Mouse (Mus musculus): ENCODE data around the gene Zbtb49. TPM values are rescaled to one million over a fixed set of nuclear protein-coding genes. Genes with fewer than 3 reads are reported as not detected.

Gene Zbtb49
- polyA plus RNA-seq, 1 experiment from 2014 or later, result 9.2 TPM

- no peak for DNase-seq (ENCODE audit: low spot score)
- no peak overlapping the region for H3K27ac ChIP-seq (ENCODE audit: low read depth, low read length)
Measured at GRCm38 (mm10) chr5:38174256-38174912, 45.9 kb downstream of the Zbtb49 start.

GRCm38 (mm10) chr5:38173766-38174165, 46.5 kb downstream of the Zbtb49 start:
- DNase-seq (ENCODE audit: low spot score) (no peak), ATAC-seq (replicated peaks; ENCODE audit: low FRiP score) (no peak)
- Histone ChIP-seq H3K27ac (ENCODE audit: low read depth, low read length) (no peak overlapping the region), H3K36me3 (ENCODE audit: control insufficient read depth, insufficient read depth, low read length) (no peaks in the 10 kb centered on the region), H3K27me3 (replicated peaks; ENCODE audit: control insufficient read depth, insufficient read depth, low read length) (no peaks in the 10 kb centered on the region), H3K9ac (ENCODE audit: low read depth, low read length) (no peak overlapping the region), H3K4me2 (no peak overlapping the region), H3K4me3 (ENCODE audit: low read depth, low read length) (no peak overlapping the region), H3K4me1 (replicated peaks; ENCODE audit: control insufficient read depth, insufficient read depth, low read length) (no peaks in the 10 kb centered on the region), H3K9me3 (ENCODE audit: control insufficient read depth, low read length) (peaks cover 3% of the 10 kb centered on the region; the same call in 1 of the 2 replicates)
- WGBS, result 34% methylated on average over 5 of the region's 5 CpGs

More at GRCm38 (mm10) chr5:38174256-38174912, 45.9 kb downstream of the Zbtb49 start:
- WGBS, result 80% methylated on average over 16 of the region's 16 CpGs
- H3K4me3 ChIP-seq (ENCODE audit: low read depth, low read length), result no peak overlapping the region
- no peak overlapping the region for H3K4me2 ChIP-seq
- H3K4me1 ChIP-seq (replicated peaks; ENCODE audit: control insufficient read depth, insufficient read depth, low read length), result no peaks in the 10 kb centered on the region
- no peaks in the 10 kb centered on the region for H3K36me3 ChIP-seq (ENCODE audit: control insufficient read depth, insufficient read depth, low read length)
- peaks cover 3% of the 10 kb centered on the region; the same call in 1 of the 2 replicates for H3K9me3 ChIP-seq (ENCODE audit: control insufficient read depth, low read length)
- H3K9ac ChIP-seq (ENCODE audit: low read depth, low read length), result no peak overlapping the region
- H3K27me3 ChIP-seq (replicated peaks; ENCODE audit: control insufficient read depth, insufficient read depth, low read length), result no peaks in the 10 kb centered on the region
- no peak for ATAC-seq (replicated peaks; ENCODE audit: low FRiP score)

- H3K4me3 ChIP-seq (ENCODE audit: low read depth, low read length), result no peak overlapping the region
- no peak overlapping the region for H3K9ac ChIP-seq (ENCODE audit: low read depth, low read length)
- 72% methylated on average over 11 of the region's 11 CpGs for WGBS
- no peaks in the 10 kb centered on the region for H3K27me3 ChIP-seq (replicated peaks; ENCODE audit: control insufficient read depth, insufficient read depth, low read length)
- H3K36me3 ChIP-seq (ENCODE audit: control insufficient read depth, insufficient read depth, low read length), result no peaks in the 10 kb centered on the region
- H3K27ac ChIP-seq (ENCODE audit: low read depth, low read length), result no peak overlapping the region
- no peaks in the 10 kb centered on the region for H3K4me1 ChIP-seq (replicated peaks; ENCODE audit: control insufficient read depth, insufficient read depth, low read length)
- no peak for DNase-seq (ENCODE audit: low spot score)
- no peak for ATAC-seq (replicated peaks; ENCODE audit: low FRiP score)
- H3K4me2 ChIP-seq, result no peak overlapping the region
- H3K9me3 ChIP-seq (ENCODE audit: control insufficient read depth, low read length), result peaks cover 3% of the 10 kb centered on the region; the same call in 1 of the 2 replicates
Measured at GRCm38 (mm10) chr5:38168497-38168896, 51.8 kb downstream of the Zbtb49 start.

GRCm38 (mm10) chr5:38159634-38160413, 60.4 kb downstream of the Zbtb49 start, which contains the start of gene Nsg1:
TSS of gene Nsg1 (minus strand) at chr5:38159907.
- peak within 1 kb of the TSS; percentile 69 for H3K4me2 ChIP-seq
- no peaks in the 10 kb centered on the region for H3K36me3 ChIP-seq (ENCODE audit: control insufficient read depth, insufficient read depth, low read length)
- ATAC-seq (replicated peaks; ENCODE audit: low FRiP score) (no peak; the same call in 1 of the 2 replicates), DNase-seq (ENCODE audit: low spot score) (no peak)
- no peak within 1 kb of the TSS for H3K27ac ChIP-seq (ENCODE audit: low read depth, low read length)
- H3K4me3 ChIP-seq (ENCODE audit: low read depth, low read length), result peak within 1 kb of the TSS; percentile 51
- H3K27me3 ChIP-seq (replicated peaks; ENCODE audit: control insufficient read depth, insufficient read depth, low read length), result peaks cover 59% of the 10 kb centered on the region
- 0 out of 2 replicates have a peak, but pooled peaks cover 2% of the 10 kb centered on the region for H3K4me1 ChIP-seq (replicated peaks; ENCODE audit: control insufficient read depth, insufficient read depth, low read length)
- peak within 1 kb of the TSS; percentile 46 for H3K9ac ChIP-seq (ENCODE audit: low read depth, low read length)
- 11% methylated on average over 35 of the region's 35 CpGs for WGBS
- H3K9me3 ChIP-seq (ENCODE audit: control insufficient read depth, low read length), result no peaks in the 10 kb centered on the region

GRCm38 (mm10) chr5:38158947-38159633, 61.2 kb downstream of the Zbtb49 start:
- ATAC-seq (replicated peaks; ENCODE audit: low FRiP score) (peak; percentile 29; the same call in 1 of the 2 replicates), DNase-seq (ENCODE audit: low spot score) (peak; percentile 51)
- Histone ChIP-seq H3K9me3 (ENCODE audit: control insufficient read depth, low read length) (no peaks in the 10 kb centered on the region), H3K4me2 (peak overlapping the region; percentile 69), H3K36me3 (ENCODE audit: control insufficient read depth, insufficient read depth, low read length) (no peaks in the 10 kb centered on the region), H3K9ac (ENCODE audit: low read depth, low read length) (peak overlapping the region; percentile 46), H3K4me1 (replicated peaks; ENCODE audit: control insufficient read depth, insufficient read depth, low read length) (0 out of 2 replicates have a peak, but pooled peaks cover 2% of the 10 kb centered on the region), H3K4me3 (ENCODE audit: low read depth, low read length) (peak overlapping the region; percentile 51), H3K27me3 (replicated peaks; ENCODE audit: control insufficient read depth, insufficient read depth, low read length) (peaks cover 59% of the 10 kb centered on the region), H3K27ac (ENCODE audit: low read depth, low read length) (no peak overlapping the region)
- WGBS, result under 1% methylated on average over 75 of the region's 79 CpGs

- no peaks in the 10 kb centered on the region for H3K9me3 ChIP-seq (ENCODE audit: control insufficient read depth, low read length)
- peak overlapping the region; percentile 69 for H3K4me2 ChIP-seq
- peak overlapping the region; percentile 51 for H3K4me3 ChIP-seq (ENCODE audit: low read depth, low read length)
- H3K27ac ChIP-seq (ENCODE audit: low read depth, low read length), result no peak overlapping the region
- no peaks in the 10 kb centered on the region for H3K36me3 ChIP-seq (ENCODE audit: control insufficient read depth, insufficient read depth, low read length)
- H3K9ac ChIP-seq (ENCODE audit: low read depth, low read length), result peak overlapping the region; percentile 46; the same call in 1 of the 2 replicates
- DNase-seq (ENCODE audit: low spot score), result no peak
- 0 out of 2 replicates have a peak, but pooled peaks have one; percentile 9 for ATAC-seq (replicated peaks; ENCODE audit: low FRiP score)
- H3K27me3 ChIP-seq (replicated peaks; ENCODE audit: control insufficient read depth, insufficient read depth, low read length), result peaks cover 59% of the 10 kb centered on the region
- 5% methylated on average over 17 of the region's 17 CpGs for WGBS
- H3K4me1 ChIP-seq (replicated peaks; ENCODE audit: control insufficient read depth, insufficient read depth, low read length), result 0 out of 2 replicates have a peak, but pooled peaks cover 2% of the 10 kb centered on the region
Measured at GRCm38 (mm10) chr5:38158501-38158946, 61.7 kb downstream of the Zbtb49 start.

- no peaks in the 10 kb centered on the region for H3K36me3 ChIP-seq (ENCODE audit: control insufficient read depth, insufficient read depth, low read length)
- ATAC-seq (replicated peaks; ENCODE audit: low FRiP score), result no peak
- 0 out of 2 replicates have a peak, but pooled peaks cover 2% of the 10 kb centered on the region for H3K4me1 ChIP-seq (replicated peaks; ENCODE audit: control insufficient read depth, insufficient read depth, low read length)
- H3K9ac ChIP-seq (ENCODE audit: low read depth, low read length), result no peak overlapping the region
- no peak overlapping the region for H3K27ac ChIP-seq (ENCODE audit: low read depth, low read length)
- H3K4me2 ChIP-seq, result no peak overlapping the region
- peaks cover 55% of the 10 kb centered on the region for H3K27me3 ChIP-seq (replicated peaks; ENCODE audit: control insufficient read depth, insufficient read depth, low read length)
- no peak overlapping the region for H3K4me3 ChIP-seq (ENCODE audit: low read depth, low read length)
- H3K9me3 ChIP-seq (ENCODE audit: control insufficient read depth, low read length), result no peaks in the 10 kb centered on the region
- 63% methylated on average over 9 of the region's 9 CpGs for WGBS
- DNase-seq (ENCODE audit: low spot score), result no peak
Measured at GRCm38 (mm10) chr5:38157481-38158020, 62.7 kb downstream of the Zbtb49 start.

GRCm38 (mm10) chr5:38153636-38154035, 66.6 kb downstream of the Zbtb49 start:
- H3K36me3 ChIP-seq (ENCODE audit: control insufficient read depth, insufficient read depth, low read length), result no peaks in the 10 kb centered on the region
- ATAC-seq (replicated peaks; ENCODE audit: low FRiP score) (no peak), DNase-seq (ENCODE audit: low spot score) (no peak)
- no peaks in the 10 kb centered on the region for H3K9me3 ChIP-seq (ENCODE audit: control insufficient read depth, low read length)
- H3K27ac ChIP-seq (ENCODE audit: low read depth, low read length), result no peak overlapping the region
- no peak overlapping the region for H3K9ac ChIP-seq (ENCODE audit: low read depth, low read length)
- no peak overlapping the region for H3K4me2 ChIP-seq
- H3K27me3 ChIP-seq (replicated peaks; ENCODE audit: control insufficient read depth, insufficient read depth, low read length), result peaks cover 19% of the 10 kb centered on the region
- H3K4me1 ChIP-seq (replicated peaks; ENCODE audit: control insufficient read depth, insufficient read depth, low read length), result no peaks in the 10 kb centered on the region
- H3K4me3 ChIP-seq (ENCODE audit: low read depth, low read length), result no peak overlapping the region
- WGBS, result 76% methylated on average over 5 of the region's 5 CpGs
